Comparison of ENCODE assay signal across 14 mouse cellular contexts in genomic region chr5:149297464-149297863, GRCm38 (mm10). TPM values are rescaled to one million over a fixed set of nuclear protein-coding genes. Genes with fewer than 3 reads are reported as not detected.
DNase-seq lines count a peak whose midpoint lies in the region; ATAC-seq and TF ChIP-seq lines count a peak whose summit lies in the region.
"Had no signal": no experiment of that assay in that cellular context is flagged by ENCODE, and none has a peak within 500 bp of the region (broad histone marks: within the 10 kb centered on the region; RNA-seq: fewer than 3 reads in every experiment).

No protein-coding gene starts in this region.

- no peak overlapping the region for H3K4me3 ChIP-seq in kidney, postnatal 0 days (replicated peaks; ENCODE audit: low read depth, low read length)
- no peak overlapping the region for H3K4me3 ChIP-seq in testis, adult 2 months (ENCODE audit: control insufficient read depth, low read depth, low read length)
- H3K4me3 ChIP-seq: hindbrain, embryonic 10.5 days; limb, embryonic 13.5 days; midbrain, embryonic 15.5 days; neural tube, embryonic 12.5 days had no signal

- H3K4me2 ChIP-seq in kidney, postnatal 0 days (ENCODE audit: low read length) = no peak overlapping the region
- H3K4me2 ChIP-seq: limb, embryonic 13.5 days; midbrain, embryonic 15.5 days; neural tube, embryonic 12.5 days had no signal

- no peak for ATAC-seq in kidney, postnatal 0 days (replicated peaks; ENCODE audit: low FRiP score, low read depth)
- ATAC-seq: midbrain, embryonic 15.5 days had no signal

- H3K9me3 ChIP-seq in kidney, postnatal 0 days (replicated peaks; ENCODE audit: low read length) = no peaks in the 10 kb centered on the region
- H3K9me3 ChIP-seq: midbrain, embryonic 15.5 days had no signal

- H3K4me1 ChIP-seq in kidney, postnatal 0 days (replicated peaks; ENCODE audit: insufficient read depth, low read length) = no peaks in the 10 kb centered on the region
- H3K4me1 ChIP-seq in testis, adult 2 months (ENCODE audit: control insufficient read depth, insufficient read depth, low read length) = no peaks in the 10 kb centered on the region
- H3K4me1 ChIP-seq: hindbrain, embryonic 10.5 days; limb, embryonic 13.5 days; midbrain, embryonic 15.5 days; neural tube, embryonic 12.5 days had no signal

- H3K27me3 ChIP-seq in kidney, postnatal 0 days (ENCODE audit: insufficient read depth, low read length) = no peaks in the 10 kb centered on the region
- no peaks in the 10 kb centered on the region for H3K27me3 ChIP-seq in testis, adult 2 months (ENCODE audit: control insufficient read depth, insufficient read depth, low read length)
- H3K27me3 ChIP-seq: limb, embryonic 13.5 days; midbrain, embryonic 15.5 days; neural tube, embryonic 12.5 days had no signal

- whole genome bisulfite sequencing in kidney, postnatal 0 days = 62% methylated on average over 2 of the region's 2 CpGs

- TF ChIP-seq CTCF in kidney, postnatal 0 days (IDR thresholded peaks at IDR 0.05; ENCODE audit: low read depth) = peak; percentile 52
- TF ChIP-seq CTCF in testis, adult 2 months (IDR thresholded peaks at IDR 0.05; ENCODE audit: control insufficient read depth, insufficient read depth, insufficient replicate concordance, low read depth, low read length) = peak; percentile 36; the same call in 1 of the 2 replicates

- no peak overlapping the region for H3K9ac ChIP-seq in kidney, postnatal 0 days (ENCODE audit: low read depth, low read length)
- H3K9ac ChIP-seq: limb, embryonic 13.5 days; midbrain, embryonic 15.5 days; neural tube, embryonic 12.5 days had no signal

- no peak for TF ChIP-seq POLR2A in testis, adult 2 months (IDR thresholded peaks at IDR 0.05; ENCODE audit: control insufficient read depth, low read depth, low read length)

- H3K36me3 ChIP-seq in kidney, postnatal 0 days (ENCODE audit: insufficient read depth, low read length) = no peaks in the 10 kb centered on the region
- no peaks in the 10 kb centered on the region for H3K36me3 ChIP-seq in testis, adult 2 months (ENCODE audit: control insufficient read depth, insufficient read depth, low read length)
- H3K36me3 ChIP-seq: hindbrain, embryonic 10.5 days; limb, embryonic 13.5 days; midbrain, embryonic 15.5 days; neural tube, embryonic 12.5 days had no signal

- H3K27ac ChIP-seq in kidney, postnatal 0 days = no peak overlapping the region
- no peak overlapping the region for H3K27ac ChIP-seq in testis, adult 2 months (ENCODE audit: control insufficient read depth, insufficient read depth, low read depth, low read length)
- H3K27ac ChIP-seq: hindbrain, embryonic 10.5 days; limb, embryonic 13.5 days; macrophage; midbrain, embryonic 15.5 days; neural tube, embryonic 12.5 days had no signal

- DNase-seq in kidney, postnatal 0 days (ENCODE audit: low spot score) = no peak
- no peak for DNase-seq in kidney, postnatal 25 days
- DNase-seq in testis, postnatal 10 days (ENCODE audit: low spot score) = no peak
- DNase-seq in NIH3T3 (ENCODE audit: low read depth) = peak; percentile 49
- DNase-seq in neural tube, embryonic 10.5 days (ENCODE audit: extremely low spot score, low spot score) = no peak
- DNase-seq in embryo, embryonic 10.5 days (ENCODE audit: low spot score) = no peak
- DNase-seq: cerebellum, postnatal 25 days; kidney, adult 11 months had no signal

RNA-seq across cellular contexts. Expression of gene Alox5ap, which starts 32.9 kb away (rescaled TPM):
- 18.1 and 19.8 TPM in 2 replicates for polyA plus RNA-seq in kidney, postnatal 0 days (2015; fragmentation: Nextera tagmentation; extraction: Ambion mirVana)
- polyA plus RNA-seq in testis, adult 2 months (2012; rRNA removed) = 4.0 and 6.0 TPM in 2 replicates
